Mouse (Mus musculus): ENCODE measurements around the gene Siglec1. TPM values are rescaled to one million over a fixed set of nuclear protein-coding genes. Genes with fewer than 3 reads are reported as not detected.
"Not testable (repeated sequence)": the region's sequence is repeated elsewhere in the genome, so short reads cannot be mapped to it uniquely, and the experiment has no call there.

The Siglec1 gene
- polyA plus RNA-seq, 1 experiment from 2014 or later = 0.51 TPM

GRCm38 (mm10) chr2:131037226-131037990, 49.2 kb downstream of the Siglec1 start:
- DNase-seq (no peak), ATAC-seq (ENCODE audit: low FRiP score, low TSS enrichment) (no peak)
- Histone ChIP-seq H3K9me3 (ENCODE audit: control insufficient read depth, low read length) (no peaks in the 10 kb centered on the region), H3K36me3 (ENCODE audit: control insufficient read depth, insufficient read depth, low read length) (no peaks in the 10 kb centered on the region), H3K4me2 (ENCODE audit: low read length) (no peak overlapping the region), H3K9ac (replicated peaks; ENCODE audit: low read length) (no peak overlapping the region), H3K27me3 (ENCODE audit: control insufficient read depth, insufficient read depth, low read length) (peaks cover 28% of the 10 kb centered on the region), H3K4me1 (ENCODE audit: control insufficient read depth, insufficient read depth, low read length) (no peaks in the 10 kb centered on the region), H3K27ac (replicated peaks; ENCODE audit: low read depth, low read length) (no peak overlapping the region), H3K4me3 (replicated peaks; ENCODE audit: low read depth, low read length) (no peak overlapping the region)
- WGBS = 70% methylated on average over 17 of the region's 17 CpGs

- no peaks in the 10 kb centered on the region for H3K9me3 ChIP-seq (ENCODE audit: control insufficient read depth, low read length)
- no peak overlapping the region for H3K27ac ChIP-seq (replicated peaks; ENCODE audit: low read depth, low read length)
- H3K9ac ChIP-seq (replicated peaks; ENCODE audit: low read length) = no peak overlapping the region
- no peaks in the 10 kb centered on the region for H3K36me3 ChIP-seq (ENCODE audit: control insufficient read depth, insufficient read depth, low read length)
- DNase-seq = no peak
- no peaks in the 10 kb centered on the region for H3K4me1 ChIP-seq (ENCODE audit: control insufficient read depth, insufficient read depth, low read length)
- ATAC-seq (ENCODE audit: low FRiP score, low TSS enrichment) = no peak
- H3K4me3 ChIP-seq (replicated peaks; ENCODE audit: low read depth, low read length) = no peak overlapping the region
- H3K27me3 ChIP-seq (ENCODE audit: control insufficient read depth, insufficient read depth, low read length) = peaks cover 22% of the 10 kb centered on the region
- no peak overlapping the region for H3K4me2 ChIP-seq (ENCODE audit: low read length)
Measured at GRCm38 (mm10) chr2:131036757-131037156, 49.8 kb downstream of the Siglec1 start.

- no peak overlapping the region for H3K27ac ChIP-seq (replicated peaks; ENCODE audit: low read depth, low read length)
- H3K9ac ChIP-seq (replicated peaks; ENCODE audit: low read length) = no peak overlapping the region
- DNase-seq (no peak), ATAC-seq (ENCODE audit: low FRiP score, low TSS enrichment) (no peak)
- no peak overlapping the region for H3K4me2 ChIP-seq (ENCODE audit: low read length)
- 95% methylated on average over 2 of the region's 2 CpGs for WGBS
- H3K27me3 ChIP-seq (ENCODE audit: control insufficient read depth, insufficient read depth, low read length) = peaks cover 17% of the 10 kb centered on the region
- no peaks in the 10 kb centered on the region for H3K36me3 ChIP-seq (ENCODE audit: control insufficient read depth, insufficient read depth, low read length)
- H3K4me1 ChIP-seq (ENCODE audit: control insufficient read depth, insufficient read depth, low read length) = no peaks in the 10 kb centered on the region
- no peak overlapping the region for H3K4me3 ChIP-seq (replicated peaks; ENCODE audit: low read depth, low read length)
- no peaks in the 10 kb centered on the region for H3K9me3 ChIP-seq (ENCODE audit: control insufficient read depth, low read length)
Measured at GRCm38 (mm10) chr2:131036343-131036742, 50.2 kb downstream of the Siglec1 start.

- ATAC-seq (ENCODE audit: low FRiP score, low TSS enrichment); H3K4me2 ChIP-seq (ENCODE audit: low read length); H3K27me3 ChIP-seq (ENCODE audit: control insufficient read depth, insufficient read depth, low read length); H3K4me1 ChIP-seq (ENCODE audit: control insufficient read depth, insufficient read depth, low read length); DNase-seq; H3K4me3 ChIP-seq (replicated peaks; ENCODE audit: low read depth, low read length); H3K27ac ChIP-seq (replicated peaks; ENCODE audit: low read depth, low read length); H3K9me3 ChIP-seq (ENCODE audit: control insufficient read depth, low read length); H3K9ac ChIP-seq (replicated peaks; ENCODE audit: low read length): not testable (repeated sequence)
- 70% methylated on average over 1 of the region's 1 CpGs for WGBS
- H3K36me3 ChIP-seq (ENCODE audit: control insufficient read depth, insufficient read depth, low read length) = peaks cover 13% of the 10 kb centered on the region
Measured at GRCm38 (mm10) chr2:131031406-131031805, 55.2 kb downstream of the Siglec1 start.

- no peak for DNase-seq
- Histone ChIP-seq H3K4me3 (replicated peaks; ENCODE audit: low read depth, low read length) (no peak overlapping the region), H3K27ac (replicated peaks; ENCODE audit: low read depth, low read length) (no peak overlapping the region), H3K36me3 (ENCODE audit: control insufficient read depth, insufficient read depth, low read length) (peaks cover 17% of the 10 kb centered on the region), H3K9me3 (ENCODE audit: control insufficient read depth, low read length) (no peaks in the 10 kb centered on the region), H3K4me2 (ENCODE audit: low read length) (no peak overlapping the region), H3K27me3 (ENCODE audit: control insufficient read depth, insufficient read depth, low read length) (no peaks in the 10 kb centered on the region), H3K9ac (replicated peaks; ENCODE audit: low read length) (no peak overlapping the region), H3K4me1 (ENCODE audit: control insufficient read depth, insufficient read depth, low read length) (no peaks in the 10 kb centered on the region)
- no peak for ATAC-seq (ENCODE audit: low FRiP score, low TSS enrichment)
- 87% methylated on average over 1 of the region's 1 CpGs for WGBS
Measured at GRCm38 (mm10) chr2:131030998-131031397, 55.6 kb downstream of the Siglec1 start.

GRCm38 (mm10) chr2:131030561-131030960, 56.0 kb downstream of the Siglec1 start:
- H3K27me3 ChIP-seq (ENCODE audit: control insufficient read depth, insufficient read depth, low read length) = no peaks in the 10 kb centered on the region
- H3K4me3 ChIP-seq (replicated peaks; ENCODE audit: low read depth, low read length) = no peak overlapping the region
- ATAC-seq (ENCODE audit: low FRiP score, low TSS enrichment) = no peak
- no peaks in the 10 kb centered on the region for H3K9me3 ChIP-seq (ENCODE audit: control insufficient read depth, low read length)
- H3K4me1 ChIP-seq (ENCODE audit: control insufficient read depth, insufficient read depth, low read length) = no peaks in the 10 kb centered on the region
- no peak overlapping the region for H3K27ac ChIP-seq (replicated peaks; ENCODE audit: low read depth, low read length)
- H3K36me3 ChIP-seq (ENCODE audit: control insufficient read depth, insufficient read depth, low read length) = peaks cover 22% of the 10 kb centered on the region
- no peak overlapping the region for H3K4me2 ChIP-seq (ENCODE audit: low read length)
- no peak overlapping the region for H3K9ac ChIP-seq (replicated peaks; ENCODE audit: low read length)
- no peak for DNase-seq
- WGBS = 98% methylated on average over 2 of the region's 2 CpGs

- 84% methylated on average over 9 of the region's 9 CpGs for WGBS
- ATAC-seq (ENCODE audit: low FRiP score, low TSS enrichment) (no peak), DNase-seq (no peak)
- no peaks in the 10 kb centered on the region for H3K9me3 ChIP-seq (ENCODE audit: control insufficient read depth, low read length)
- no peak overlapping the region for H3K9ac ChIP-seq (replicated peaks; ENCODE audit: low read length)
- no peak overlapping the region for H3K4me2 ChIP-seq (ENCODE audit: low read length)
- H3K27me3 ChIP-seq (ENCODE audit: control insufficient read depth, insufficient read depth, low read length) = no peaks in the 10 kb centered on the region
- H3K4me3 ChIP-seq (replicated peaks; ENCODE audit: low read depth, low read length) = no peak overlapping the region
- peaks cover 31% of the 10 kb centered on the region for H3K36me3 ChIP-seq (ENCODE audit: control insufficient read depth, insufficient read depth, low read length)
- H3K4me1 ChIP-seq (ENCODE audit: control insufficient read depth, insufficient read depth, low read length) = no peaks in the 10 kb centered on the region
- no peak overlapping the region for H3K27ac ChIP-seq (replicated peaks; ENCODE audit: low read depth, low read length)
Measured at GRCm38 (mm10) chr2:131029065-131029935, 57.3 kb downstream of the Siglec1 start.

GRCm38 (mm10) chr2:131026941-131027340, 59.6 kb downstream of the Siglec1 start:
- ATAC-seq (ENCODE audit: low FRiP score, low TSS enrichment) (no peak), DNase-seq (no peak)
- 87% methylated on average over 3 of the region's 3 CpGs for WGBS
- Histone ChIP-seq H3K4me2 (ENCODE audit: low read length) (no peak overlapping the region), H3K9me3 (ENCODE audit: control insufficient read depth, low read length) (no peaks in the 10 kb centered on the region), H3K4me1 (ENCODE audit: control insufficient read depth, insufficient read depth, low read length) (no peaks in the 10 kb centered on the region), H3K4me3 (replicated peaks; ENCODE audit: low read depth, low read length) (no peak overlapping the region), H3K9ac (replicated peaks; ENCODE audit: low read length) (no peak overlapping the region), H3K27ac (replicated peaks; ENCODE audit: low read depth, low read length) (no peak overlapping the region), H3K27me3 (ENCODE audit: control insufficient read depth, insufficient read depth, low read length) (no peaks in the 10 kb centered on the region), H3K36me3 (ENCODE audit: control insufficient read depth, insufficient read depth, low read length) (peaks cover 47% of the 10 kb centered on the region)

Data from midbrain, embryonic 14.5 days (tissue).